Mouse (Mus musculus) Patski (cell line): ENCODE results near the gene Zfp970. TPM values are rescaled to one million over a fixed set of nuclear protein-coding genes. Genes with fewer than 3 reads are reported as not detected.
"Not testable (repeated sequence)": the region's sequence is repeated elsewhere in the genome, so short reads cannot be mapped to it uniquely, and the experiment has no call there.

Experiments
- ATAC-seq: fragments of 100-300 bp; one replicate; pipeline ENCODE4 v1.8.0; 2021
- CTCF ChIA-PET: fragments of 350-600 bp; sonication (Branson Sonifier 250); formaldehyde crosslinking; loops from one replicate; lab custom pipeline; 2022; ENCODE audit warnings: inconsistent platforms; lab: Charles Lee
- POLR2A ChIA-PET: fragments of 350-600 bp; sonication (Branson Sonifier 250); formaldehyde crosslinking; loops from one replicate; lab custom pipeline; 2022; ENCODE audit warnings: antibody characterized with exemption, inconsistent platforms; lab: Charles Lee
- DNase-seq: peaks from one replicate; pipeline ENCODE4 v3.0.0-alpha.2; 2011; ENCODE audit warnings: low read depth, low spot score
- H3K27me3 ChIP-seq: fragments of 371-371 bp; one replicate; pipeline ENCODE4 v1.5.1; 2021
- in situ Hi-C: fragments of 300-500 bp; cut with MboI; formaldehyde crosslinking; loops from 3 replicates; pipeline ENCODE4 v1.11.1; 2018; ENCODE audit warnings: low pct_unique_long_range_greater_than_20kb, mixed read lengths
- polyA plus RNA-seq: library from polyadenylated mRNA; unstranded; gene quantifications from one replicate; pipeline ENCODE4 v1.2.3, GENCODE M21; 2021

The Zfp970 gene
- polyA plus RNA-seq = 16.0 TPM

- H3K27me3 ChIP-seq, in situ Hi-C loops, POLR2A ChIA-PET, DNase-seq, CTCF ChIA-PET, ATAC-seq: not testable (repeated sequence)
These were observed at the start of gene Zfp970 for GRCm38 (mm10) chr2:177464676-177465075. Gene Zfp970 (plus strand): TSS chr2:177464733.

DNA sequence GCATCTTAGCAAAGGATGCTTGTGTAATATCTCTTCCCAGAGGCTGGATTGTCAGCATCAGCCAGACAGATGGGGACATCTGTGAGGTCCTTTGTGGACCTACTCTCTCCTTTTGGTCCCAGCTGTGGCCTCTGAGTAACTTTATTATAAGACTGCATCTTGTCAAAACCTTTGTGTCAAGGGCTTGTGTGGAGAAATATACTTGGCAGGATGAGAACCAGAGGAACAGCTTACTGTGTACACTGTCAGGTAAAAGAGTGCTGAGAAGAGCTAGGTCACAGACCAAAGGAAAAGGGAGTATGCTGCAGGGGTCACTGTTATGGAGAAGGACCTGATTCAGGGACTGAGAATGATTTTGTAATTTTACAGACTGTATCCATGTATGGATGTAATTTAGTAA is 3.7 kb downstream of the Zfp970 start:
- ATAC-seq, DNase-seq, in situ Hi-C loops, H3K27me3 ChIP-seq, POLR2A ChIA-PET, CTCF ChIA-PET: not testable (repeated sequence)

DNA sequence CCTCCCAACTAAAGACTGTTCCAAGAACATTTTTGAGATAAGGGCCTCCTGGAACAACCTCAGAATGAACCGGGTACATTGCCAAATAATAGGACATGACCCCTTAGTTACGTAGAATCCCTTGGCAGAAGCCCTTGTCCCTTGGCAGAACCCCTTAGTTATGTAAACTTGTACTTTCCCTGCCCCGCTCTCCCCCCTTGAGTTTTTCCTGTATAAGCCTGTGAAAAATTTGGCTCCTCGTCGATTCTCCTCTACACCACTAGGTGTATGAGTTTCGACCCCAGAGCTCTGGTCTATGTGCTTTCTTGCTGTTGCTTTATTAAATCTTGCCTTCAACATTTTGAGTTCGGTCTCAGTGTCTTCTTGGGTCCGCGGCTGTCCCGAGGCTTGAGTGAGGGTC is 7.7 kb downstream of the Zfp970 start:
- POLR2A ChIA-PET, H3K27me3 ChIP-seq, DNase-seq, in situ Hi-C loops, CTCF ChIA-PET, ATAC-seq: not testable (repeated sequence)

GRCm38 (mm10) chr2:177481971-177482370 is 17.4 kb downstream of the Zfp970 start:
- H3K27me3 ChIP-seq, ATAC-seq, DNase-seq, CTCF ChIA-PET, in situ Hi-C loops, POLR2A ChIA-PET: not testable (repeated sequence)

- in situ Hi-C loops, POLR2A ChIA-PET, H3K27me3 ChIP-seq, CTCF ChIA-PET, DNase-seq, ATAC-seq: not testable (repeated sequence)
These were observed 18.9 kb downstream of the Zfp970 start for GRCm38 (mm10) chr2:177483238-177483948.

- DNase-seq, in situ Hi-C loops, ATAC-seq, CTCF ChIA-PET, POLR2A ChIA-PET, H3K27me3 ChIP-seq: not testable (repeated sequence)
These were observed 33.5 kb downstream of the Zfp970 start, which contains the start of gene Gm14403 for GRCm38 (mm10) chr2:177498067-177498466. Gene Gm14403 (plus strand): TSS chr2:177498215.

DNA sequence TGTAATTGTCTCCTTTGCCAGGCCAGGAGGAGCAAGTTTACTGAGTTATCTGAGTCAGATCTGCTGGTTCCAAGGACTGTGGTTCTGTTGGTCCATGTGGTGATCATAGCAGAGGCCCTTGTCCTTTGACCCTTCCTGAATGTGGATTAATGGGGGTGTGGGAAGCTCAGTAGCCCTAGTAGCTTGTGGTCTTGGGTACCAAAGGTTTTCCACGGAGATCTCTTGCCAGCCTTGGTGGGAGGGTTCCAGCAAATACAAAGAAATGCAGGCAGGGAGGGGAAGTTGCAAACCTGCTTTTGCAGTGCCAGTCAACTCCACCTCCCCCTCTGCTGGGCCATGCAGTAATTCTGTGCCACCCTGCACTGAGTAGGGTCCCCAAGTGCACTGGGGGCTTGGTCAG is 34.6 kb downstream of the Zfp970 start:
- in situ Hi-C loops, H3K27me3 ChIP-seq, DNase-seq, POLR2A ChIA-PET, ATAC-seq, CTCF ChIA-PET: not testable (repeated sequence)

DNA sequence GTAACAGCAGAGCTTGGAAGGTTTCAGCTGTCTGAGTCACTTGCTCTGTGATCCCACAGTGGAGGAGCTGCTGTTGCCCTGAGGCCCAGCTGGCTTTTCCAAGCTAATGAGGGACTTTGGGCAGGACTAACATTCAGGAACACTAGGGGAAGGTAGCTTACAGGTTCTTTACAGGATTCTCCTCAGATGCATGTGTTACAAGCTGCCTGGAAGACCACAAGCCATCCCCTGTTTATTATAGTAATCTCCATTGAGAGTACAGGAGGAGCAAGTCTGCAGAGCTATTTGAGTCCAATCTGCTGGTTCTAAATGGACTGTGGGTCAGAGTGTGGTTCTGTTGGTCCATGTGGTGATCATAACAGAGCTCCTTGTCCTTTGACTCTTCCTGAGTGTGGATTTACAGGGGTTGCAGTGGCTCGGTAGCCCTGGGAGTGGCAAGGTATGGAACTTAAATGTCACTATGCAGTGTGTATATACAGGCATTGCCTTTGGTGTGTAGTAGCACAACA is 40.7 kb downstream of the Zfp970 start:
- CTCF ChIA-PET, POLR2A ChIA-PET, in situ Hi-C loops, H3K27me3 ChIP-seq, ATAC-seq, DNase-seq: not testable (repeated sequence)

DNA sequence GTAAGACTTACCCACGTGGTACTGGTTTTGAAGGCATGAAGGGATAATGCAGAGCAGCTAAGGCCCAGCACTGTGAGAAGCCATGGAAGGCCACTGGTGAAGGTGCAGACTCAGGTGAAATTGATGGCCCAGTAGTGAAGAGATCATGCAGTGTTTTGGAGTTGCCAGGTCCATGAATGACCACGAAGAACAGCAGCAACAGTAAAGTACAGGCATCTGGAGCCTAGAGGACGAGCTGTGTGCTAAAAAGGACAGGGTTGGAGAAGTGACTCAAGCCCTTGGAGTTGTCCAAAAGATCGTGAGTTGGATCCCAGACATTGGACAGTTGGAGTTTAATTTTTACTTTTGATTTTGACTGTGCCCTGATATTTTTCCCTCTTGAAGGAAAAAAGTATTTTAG is 46.8 kb downstream of the Zfp970 start:
- ATAC-seq, CTCF ChIA-PET, POLR2A ChIA-PET, DNase-seq, H3K27me3 ChIP-seq, in situ Hi-C loops: not testable (repeated sequence)

GRCm38 (mm10) chr2:177511972-177512371 is 47.4 kb downstream of the Zfp970 start:
- POLR2A ChIA-PET, DNase-seq, ATAC-seq, CTCF ChIA-PET, in situ Hi-C loops, H3K27me3 ChIP-seq: not testable (repeated sequence)

DNA sequence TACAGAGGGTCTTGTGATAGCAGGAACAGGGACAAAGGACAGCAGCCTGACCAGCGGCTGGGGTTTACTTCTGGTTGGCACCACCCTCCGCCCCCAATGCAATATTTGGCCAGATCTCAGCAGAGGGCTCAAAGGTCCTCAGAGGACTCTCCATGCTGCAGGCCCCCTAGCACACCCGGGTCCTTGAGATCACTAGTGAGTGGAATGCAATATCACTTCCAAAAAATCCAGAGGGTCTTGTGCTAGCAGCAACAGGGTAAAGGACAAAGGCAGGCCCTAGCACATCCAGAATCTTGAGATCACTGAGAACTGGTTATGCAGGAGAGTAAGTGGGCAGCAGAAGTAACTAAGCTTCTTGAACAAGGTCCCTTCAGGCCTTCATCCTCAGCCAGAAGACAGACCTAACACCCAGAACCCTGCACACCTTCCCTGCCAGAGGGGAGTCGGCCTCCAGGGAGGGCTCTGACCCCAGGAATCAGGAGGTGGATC is 49.5 kb downstream of the Zfp970 start:
- ATAC-seq, in situ Hi-C loops, CTCF ChIA-PET, H3K27me3 ChIP-seq, DNase-seq, POLR2A ChIA-PET: not testable (repeated sequence)

DNA sequence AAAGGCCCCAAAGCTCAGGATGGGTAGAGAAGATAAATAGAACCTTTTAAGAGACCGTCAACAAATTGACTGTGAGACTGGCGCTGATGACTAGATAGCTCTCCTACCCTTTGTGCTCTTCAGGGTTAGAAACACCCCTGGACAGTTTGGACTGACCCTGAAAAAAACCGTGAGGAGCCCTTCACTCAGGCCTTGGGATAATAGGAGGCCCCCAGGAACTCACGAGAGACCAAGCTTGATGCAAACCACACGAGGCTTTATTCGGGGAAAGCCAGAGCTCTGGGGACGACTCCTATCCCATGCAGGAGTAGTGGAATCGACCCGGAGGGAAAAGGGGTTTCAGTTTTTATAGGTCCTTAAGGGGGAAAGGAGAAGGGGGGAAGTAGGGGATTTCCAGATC is 53.2 kb downstream of the Zfp970 start:
- CTCF ChIA-PET, in situ Hi-C loops, ATAC-seq: not testable (repeated sequence)

GRCm38 (mm10) chr2:177518354-177518753 is 53.8 kb downstream of the Zfp970 start:
- CTCF ChIA-PET, ATAC-seq, POLR2A ChIA-PET, DNase-seq, H3K27me3 ChIP-seq, in situ Hi-C loops: not testable (repeated sequence)

More for the DNA sequence above, 53.2 kb downstream of the Zfp970 start:
- DNase-seq, H3K27me3 ChIP-seq, POLR2A ChIA-PET: not testable (repeated sequence)

- POLR2A ChIA-PET, CTCF ChIA-PET, H3K27me3 ChIP-seq, in situ Hi-C loops, ATAC-seq, DNase-seq: not testable (repeated sequence)
These were observed 54.4 kb downstream of the Zfp970 start for GRCm38 (mm10) chr2:177518960-177519359.
